Mouse (Mus musculus) liver, embryonic 14.5 days (tissue): ENCODE results near the gene Fbxl4. TPM values are rescaled to one million over a fixed set of nuclear protein-coding genes. Genes with fewer than 3 reads are reported as not detected.
A peak's percentile ranks its signal among the peaks of the same experiment; 100 is the strongest.

Source experiments
- ATAC-seq: fragments of 200-750 bp; cut with Nextera tagmentation; 2 replicates; pipeline ENCODE4 v1.8.0; 2017; ENCODE audit warnings: moderate number of reproducible peaks, mild to moderate bottlenecking, moderate library complexity; ENCODE audit not compliant: insufficient read depth
- DNase-seq, 3 experiments: peaks; one replicate each; pipeline ENCODE4 v3.0.0-alpha.2; 2012 to 2013; ENCODE audit warnings: low read depth in 3 of 3, low spot score in 3 of 3
- H3K27ac ChIP-seq: fragments of 300-500 bp; sonication (generic); 2 replicates; pipeline ENCODE4 v1.5.1; 2014; ENCODE audit warnings: moderate library complexity, mild to moderate bottlenecking, control low read depth, inconsistent platforms
- H3K27me3 ChIP-seq: fragments of 300-500 bp; sonication (generic); 2 replicates; pipeline ENCODE4 v1.6.1; 2014; ENCODE audit warnings: mild to moderate bottlenecking, low read length, moderate library complexity; ENCODE audit not compliant: control insufficient read depth, insufficient read depth
- H3K36me3 ChIP-seq: fragments of 300-500 bp; sonication (generic); replicated peaks from 2 replicates; pipeline ENCODE4 v1.6.1; 2014; ENCODE audit warnings: low read depth; ENCODE audit not compliant: control insufficient read depth, insufficient read depth
- H3K4me1 ChIP-seq, 2 experiments: fragments of 200-500 bp in 1 of 2; fragments of 300-500 bp in 1 of 2; sonication (generic) in 1 of 2; replicated peaks; 2 replicates each; pipeline ENCODE4 v1.6.1; 2012 to 2014; ENCODE audit warnings: antibody characterized with exemption in 1 of 2, inconsistent platforms in 1 of 2, low read length in 1 of 2; ENCODE audit not compliant: control insufficient read depth in 2 of 2, insufficient read depth in 2 of 2
- H3K4me2 ChIP-seq: fragments of 300-500 bp; sonication (generic); 2 replicates; pipeline ENCODE4 v1.6.1; 2014; ENCODE audit warnings: low read depth, mild to moderate bottlenecking, control low read depth, moderate library complexity
- H3K4me3 ChIP-seq, 2 experiments: fragments of 200-500 bp in 1 of 2; fragments of 300-500 bp in 1 of 2; sonication (generic) in 1 of 2; 2 replicates each; pipeline ENCODE4 v1.5.1; 2012 to 2014; ENCODE audit warnings: low read depth in 2 of 2, low read length in 2 of 2, mild to moderate bottlenecking in 2 of 2, control low read depth in 1 of 2, inconsistent platforms in 1 of 2, moderate library complexity in 1 of 2; ENCODE audit not compliant: insufficient read depth in 1 of 2
- H3K9ac ChIP-seq: fragments of 300-500 bp; sonication (generic); replicated peaks from 2 replicates; pipeline ENCODE4 v1.6.1; 2014; ENCODE audit warnings: mild to moderate bottlenecking, control low read depth, moderate library complexity
- H3K9me3 ChIP-seq: fragments of 300-500 bp; sonication (generic); 2 replicates; pipeline ENCODE4 v1.6.1; 2016; ENCODE audit warnings: low read length, mixed read lengths; ENCODE audit not compliant: control insufficient read depth
- CTCF ChIP-seq: IDR thresholded peaks from 2 replicates; pipeline ENCODE4 v1.5.1; 2016; ENCODE audit warnings: antibody characterized with exemption, low read depth, control low read depth
- EP300 ChIP-seq: IDR thresholded peaks from 2 replicates; pipeline ENCODE4 v1.6.1; 2016; ENCODE audit warnings: antibody characterized with exemption, low read depth
- WGBS: fragments of 180-500 bp; shearing (Covaris S2); extraction: QIAGEN DNeasy Blood & Tissue Kit; methylation state at CpG from one replicate; pipeline ENCODE4 v1.1.7; 2014; ENCODE audit not compliant: insufficient replicate concordance; 5-methylcytosine and 5-hydroxymethylcytosine counted together
- polyA plus RNA-seq, 2 experiments: library from polyadenylated mRNA; depleted of rRNA in 1 of 2; stranded (reverse) in 1 of 2; unstranded in 1 of 2; fragments of >200 nt; fragmentation: Nextera tagmentation in 1 of 2; extraction: Ambion mirVana in 1 of 2; gene quantifications; 2 replicates each; pipeline versions ENCODE4 v1.2.1 to v1.2.3; 2012 to 2014

Gene Fbxl4
- polyA plus RNA-seq, 2 experiments, result 3.9 to 4.6 TPM

DNA sequence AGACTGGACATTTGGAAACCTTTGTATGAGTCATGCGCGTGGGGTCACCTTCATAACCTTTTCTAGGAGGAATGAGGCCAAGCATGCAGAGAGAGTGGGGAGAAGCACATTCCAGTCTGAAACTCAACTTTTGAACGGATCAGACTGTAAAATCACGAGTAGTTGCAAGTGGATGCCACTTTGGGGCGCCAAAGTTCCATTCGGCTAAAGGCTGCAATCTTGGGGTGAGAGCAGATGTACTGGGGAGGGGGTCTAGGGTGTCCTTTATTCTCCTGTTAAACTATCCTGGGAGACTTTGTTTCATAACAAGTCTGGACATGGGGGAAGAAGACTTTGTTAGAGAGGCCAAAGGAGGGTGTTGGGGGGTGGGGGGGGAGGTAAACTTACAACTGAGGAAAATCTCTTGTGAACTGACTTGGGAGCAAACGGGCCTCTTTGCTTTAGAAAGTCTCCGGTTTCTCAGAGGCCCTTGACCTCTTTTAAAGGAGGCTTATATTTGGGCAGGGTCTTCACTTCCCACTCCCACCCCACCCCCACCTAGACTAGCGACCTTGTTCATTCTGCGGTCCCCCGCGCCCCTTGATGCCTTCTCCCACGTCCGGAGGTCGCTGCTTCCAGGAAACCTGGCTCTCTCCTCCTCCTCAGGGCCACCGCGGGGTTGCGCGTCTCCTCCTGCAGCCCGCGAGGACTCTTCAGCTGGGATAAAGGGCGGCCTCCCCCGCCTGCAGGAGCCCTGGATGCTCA, 119.8 kb downstream of the Fbxl4 start:
- peaks cover 51% of the 10 kb centered on the region for H3K27me3 ChIP-seq
- no peak overlapping the region for H3K4me2 ChIP-seq
- H3K9me3 ChIP-seq, result no peaks in the 10 kb centered on the region
- no peaks in the 10 kb centered on the region for H3K36me3 ChIP-seq
- H3K4me3 ChIP-seq, result no peak overlapping the region
- no peak overlapping the region for H3K9ac ChIP-seq
- H3K4me1 ChIP-seq, result no peaks in the 10 kb centered on the region
- ATAC-seq (no peak), DNase-seq (no peak)
- 3% methylated on average over 23 of the region's 23 CpGs for WGBS
- TF ChIP-seq EP300 (no peak), CTCF (peak; percentile 53)
- H3K27ac ChIP-seq, result no peak overlapping the region

DNA sequence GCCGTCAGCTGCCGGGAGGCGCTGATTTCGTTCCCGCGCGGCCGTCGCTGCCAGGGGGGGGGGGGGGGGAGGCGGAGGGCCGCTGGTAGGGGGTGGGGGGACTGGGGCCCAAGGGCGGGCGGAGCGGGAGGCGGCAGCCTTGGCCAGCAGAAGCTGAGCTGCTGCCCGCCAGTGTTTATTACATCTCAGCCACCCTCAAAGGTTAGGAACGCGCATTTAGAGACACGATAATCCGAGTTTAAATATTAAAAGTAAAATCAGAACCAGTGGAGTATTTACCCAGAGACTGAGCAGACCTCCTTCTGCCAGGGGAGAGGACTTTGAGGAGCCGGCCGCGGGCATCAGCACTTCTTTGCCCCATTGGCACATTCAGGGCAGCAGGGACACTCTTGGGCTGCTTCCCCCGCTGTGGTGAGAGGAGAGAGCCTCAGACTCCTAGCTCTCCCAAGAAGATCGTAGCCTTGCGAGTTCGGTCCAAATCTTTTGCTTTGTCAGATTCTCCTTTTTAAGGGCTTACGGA, 120.4 kb downstream of the Fbxl4 start:
- H3K27me3 ChIP-seq, result peaks cover 54% of the 10 kb centered on the region
- H3K36me3 ChIP-seq, result no peaks in the 10 kb centered on the region
- H3K27ac ChIP-seq, result no peak overlapping the region
- ATAC-seq, result no peak
- no peak overlapping the region for H3K4me3 ChIP-seq
- TF ChIP-seq EP300 (no peak), CTCF (no peak)
- no peaks in the 10 kb centered on the region for H3K9me3 ChIP-seq
- WGBS, result 1% methylated on average over 21 of the region's 28 CpGs
- H3K4me2 ChIP-seq, result no peak overlapping the region
- H3K4me1 ChIP-seq, result no peaks in the 10 kb centered on the region
- H3K9ac ChIP-seq, result no peak overlapping the region
- no peak for DNase-seq

DNA sequence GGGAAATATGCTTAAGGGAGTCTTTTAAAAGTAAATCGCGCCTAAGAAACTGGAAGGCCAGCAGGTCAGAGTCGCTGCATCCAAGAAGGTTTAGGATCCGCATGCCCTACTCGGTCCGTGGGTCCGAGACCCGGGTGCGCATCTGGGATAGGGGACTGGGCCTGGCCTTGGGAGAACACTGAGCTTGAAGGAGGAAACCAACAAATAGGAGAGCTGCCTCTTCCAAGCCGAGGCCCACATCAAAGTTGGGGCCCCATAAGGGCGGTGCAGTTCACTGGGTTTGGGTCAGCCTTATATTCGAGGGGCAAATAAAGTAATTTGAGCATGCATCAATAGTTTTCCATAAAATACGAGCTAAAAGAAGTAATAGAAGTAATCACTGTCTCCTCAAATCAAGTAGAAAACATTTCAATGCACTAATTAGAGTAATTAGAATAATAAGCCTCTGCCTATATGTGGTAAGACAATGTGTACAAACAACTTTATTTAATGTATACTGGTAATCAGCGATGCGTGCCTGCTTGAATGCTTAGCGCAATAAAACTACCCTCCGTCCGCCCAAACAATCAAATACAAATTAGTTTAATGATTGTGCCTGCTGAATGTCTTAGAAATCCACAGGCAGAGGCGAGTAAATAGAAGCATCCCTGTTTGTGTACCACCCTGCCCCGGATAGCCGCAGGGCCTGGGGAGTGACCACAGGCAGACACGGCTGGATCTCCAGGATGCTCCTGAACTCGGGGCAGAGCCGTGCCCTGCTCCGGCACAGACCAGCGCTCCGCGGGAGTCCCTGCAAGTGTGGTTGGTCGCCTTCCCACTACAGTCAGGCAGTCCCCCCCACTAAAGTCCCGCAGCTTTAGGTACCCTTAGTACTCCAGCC, 121.4 kb downstream of the Fbxl4 start:
- 2% methylated on average over 30 of the region's 30 CpGs for WGBS
- Histone ChIP-seq H3K4me3 (no peak overlapping the region), H3K27me3 (peaks cover 62% of the 10 kb centered on the region), H3K36me3 (no peaks in the 10 kb centered on the region), H3K27ac (no peak overlapping the region), H3K9ac (no peak overlapping the region), H3K4me1 (no peaks in the 10 kb centered on the region), H3K9me3 (no peaks in the 10 kb centered on the region), H3K4me2 (no peak overlapping the region)
- no peak for TF ChIP-seq EP300
- no peak for TF ChIP-seq CTCF
- ATAC-seq (no peak), DNase-seq (no peak)

DNA sequence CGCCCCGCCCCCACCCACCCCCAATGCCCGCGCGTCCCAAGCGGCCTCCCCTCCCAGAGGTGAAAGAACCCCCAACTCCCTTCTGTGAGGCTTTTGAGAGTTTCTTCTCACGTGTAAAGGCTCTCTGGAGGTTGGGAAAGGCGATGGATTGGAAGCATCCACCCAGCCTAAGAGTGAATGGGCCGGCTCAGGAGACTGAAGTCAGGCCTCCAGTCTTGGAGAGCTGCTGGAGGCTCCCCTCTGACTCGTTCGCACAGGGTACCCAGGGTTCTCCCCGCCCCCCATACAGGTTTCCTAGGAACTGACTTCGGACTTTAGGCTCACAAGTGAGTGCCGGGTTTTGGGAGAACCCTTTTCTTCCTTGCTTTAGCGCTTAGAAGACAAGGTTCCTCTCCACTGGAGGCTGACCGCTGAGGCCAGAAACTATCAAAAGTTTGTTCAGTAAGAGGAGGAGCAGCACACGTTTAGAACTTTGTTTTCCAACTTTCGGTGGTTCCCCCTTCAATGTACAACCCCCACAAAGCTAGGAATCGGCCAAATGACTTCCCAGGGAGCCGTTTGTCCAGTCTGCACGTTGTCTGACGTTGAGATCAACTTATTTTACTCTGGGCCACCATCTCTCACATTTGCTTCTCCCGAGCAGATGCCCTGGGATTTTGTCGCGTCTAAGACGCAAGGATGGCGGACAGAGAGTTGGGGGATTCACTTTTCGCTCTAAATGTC, 122.2 kb downstream of the Fbxl4 start:
- Histone ChIP-seq H3K36me3 (no peaks in the 10 kb centered on the region), H3K4me3 (no peak overlapping the region), H3K4me1 (no peaks in the 10 kb centered on the region), H3K9me3 (no peaks in the 10 kb centered on the region), H3K4me2 (no peak overlapping the region), H3K9ac (no peak overlapping the region), H3K27ac (no peak overlapping the region), H3K27me3 (peaks cover 65% of the 10 kb centered on the region)
- no peak for TF ChIP-seq CTCF
- no peak for TF ChIP-seq EP300
- WGBS, result 1% methylated on average over 28 of the region's 28 CpGs
- no peak for ATAC-seq
- no peak for DNase-seq
